Mouse (Mus musculus): ENCODE data around the gene Asic2. TPM values are rescaled to one million over a fixed set of nuclear protein-coding genes. Genes with fewer than 3 reads are reported as not detected.

Gene Asic2
- total RNA-seq, 2 experiments from 2014 or later, result 94.7 to 97.6 TPM

DNA sequence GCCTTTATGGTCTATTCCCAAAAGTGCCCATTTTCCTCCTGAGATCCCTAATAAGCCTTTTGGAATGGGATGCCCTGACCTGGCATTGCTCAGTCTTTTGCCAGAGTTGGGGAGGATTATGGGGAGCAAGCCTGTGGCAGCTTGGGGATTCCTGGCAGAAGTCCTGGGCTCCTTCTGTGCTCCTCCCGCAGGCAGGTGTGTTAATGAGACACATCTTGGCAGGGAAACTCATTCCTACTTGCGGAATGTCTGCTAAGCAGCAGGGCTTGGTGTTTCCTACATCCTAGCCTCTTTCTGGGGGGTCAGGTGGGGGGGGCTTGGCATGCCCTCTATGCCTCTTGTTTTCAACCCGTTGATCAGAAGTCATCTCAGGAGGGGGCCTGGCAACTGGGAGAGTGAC is 1081.2 kb downstream of the Asic2 start:
- no peak for DNase-seq (ENCODE audit: low spot score in 2 of 2)
- intact Hi-C loops (cut with DNase I), result no loop called here

DNA sequence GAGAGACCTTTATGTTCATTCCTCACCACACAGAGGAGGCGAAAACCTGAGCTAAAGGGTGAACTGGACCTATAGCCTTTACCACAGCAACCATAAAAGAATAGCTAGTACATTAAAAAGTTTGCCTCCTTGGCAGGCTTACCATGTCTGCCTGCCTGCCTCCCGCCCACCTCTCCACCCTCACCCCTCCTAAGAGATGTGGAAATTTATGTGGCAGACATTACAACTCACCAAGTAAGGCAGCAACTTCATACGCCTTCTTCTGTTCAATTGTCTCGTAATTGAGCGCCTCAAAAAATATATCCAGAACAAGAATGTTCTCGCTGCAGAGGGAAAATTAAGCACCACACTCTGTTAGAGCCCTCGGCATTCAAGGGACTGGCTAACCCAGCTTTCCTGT is 1081.9 kb downstream of the Asic2 start:
- intact Hi-C loops (cut with DNase I), result no loop called here

DNA sequence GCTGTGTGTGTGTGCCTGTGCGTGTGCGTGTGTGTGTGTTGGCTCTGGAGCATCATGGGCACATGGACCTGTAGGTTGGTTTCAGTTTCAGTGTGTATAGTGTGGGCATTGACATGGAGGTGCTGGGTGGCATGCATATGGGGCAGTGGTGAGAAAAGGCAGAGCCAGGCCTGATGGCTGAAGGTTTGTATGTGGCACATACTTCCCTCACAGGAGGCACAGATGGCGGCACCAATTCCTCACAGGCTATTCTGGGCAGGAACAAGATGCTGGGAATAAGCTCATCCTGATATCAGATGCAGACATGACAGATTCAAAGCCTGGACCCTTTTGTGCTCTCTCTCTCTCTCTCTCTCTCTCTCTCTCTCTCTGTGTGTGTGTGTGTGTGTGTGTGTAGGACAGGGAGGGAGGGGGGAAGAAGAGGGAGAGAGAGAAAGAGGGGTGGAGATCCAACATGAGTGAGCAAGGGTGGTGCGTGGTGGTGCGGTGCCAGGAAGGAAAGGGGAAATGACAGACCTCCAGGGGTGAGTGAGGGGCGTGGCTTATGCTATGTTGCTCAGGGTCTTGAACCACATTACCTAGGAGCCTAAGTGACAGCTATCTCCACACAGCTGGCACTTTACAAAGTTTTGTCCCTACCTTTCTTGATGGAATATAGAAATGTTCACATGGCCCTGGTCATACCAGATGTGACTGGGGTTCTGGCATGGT is 1083.6 kb downstream of the Asic2 start:
- peak in 1 of 2 experiments; percentile 45 for DNase-seq (ENCODE audit: low spot score in 2 of 2)
- intact Hi-C loops (cut with DNase I), result no loop called here

More for the DNA sequence above, 1081.9 kb downstream of the Asic2 start:
- DNase-seq (ENCODE audit: low spot score in 2 of 2), result no peak

DNA sequence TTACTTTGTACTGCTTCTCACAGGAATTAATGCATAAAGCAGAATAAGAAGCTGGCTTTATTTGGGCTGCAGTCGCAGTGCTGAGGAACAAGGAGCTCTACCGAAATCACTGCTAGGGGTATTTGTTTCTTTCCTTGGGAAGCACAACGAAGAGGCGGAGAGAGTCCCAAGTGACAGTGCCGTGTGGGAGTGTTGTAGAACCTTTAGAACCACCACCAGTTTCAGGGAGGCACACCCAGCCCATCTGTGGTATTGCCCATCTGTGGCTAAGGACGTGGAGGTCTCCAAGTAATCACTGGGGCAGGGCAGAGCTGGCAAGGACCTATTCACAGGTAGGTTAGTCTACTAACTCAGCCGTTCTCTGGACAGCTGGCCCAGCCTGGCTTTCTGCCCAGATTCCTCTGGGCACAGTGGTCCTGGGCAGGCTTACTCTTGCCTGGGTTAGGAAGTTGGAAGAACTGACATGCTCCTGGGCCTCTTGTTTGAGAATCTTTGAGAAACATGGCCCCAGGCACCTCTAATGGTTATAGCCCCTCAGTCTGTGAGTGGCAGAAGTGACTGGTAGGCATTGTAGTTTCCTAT is 1085.9 kb downstream of the Asic2 start:
- peak in 1 of 2 experiments; percentile 43 for DNase-seq (ENCODE audit: low spot score in 2 of 2)
- intact Hi-C loops (cut with DNase I), result no loop called here

DNA sequence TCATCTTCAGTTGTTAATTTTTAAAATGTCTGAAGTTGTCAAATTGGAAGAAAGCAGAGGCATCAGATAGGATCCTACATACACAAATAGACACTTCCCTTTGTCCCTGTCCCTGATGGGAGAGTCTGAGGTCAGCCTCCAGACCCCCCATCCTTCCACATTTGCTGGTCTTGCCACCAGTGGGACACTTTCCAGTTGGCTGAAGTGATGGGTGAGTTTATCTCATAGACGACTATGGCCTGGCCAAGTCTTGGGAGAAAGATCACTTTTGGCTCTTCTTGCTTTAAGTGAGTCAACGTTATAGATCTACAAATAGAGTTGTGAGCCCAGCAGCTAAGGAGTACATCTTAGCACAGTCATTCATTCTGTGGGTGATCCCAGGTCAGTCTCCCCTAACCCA is 1090.2 kb downstream of the Asic2 start:
- DNase-seq (ENCODE audit: low spot score in 2 of 2), result no peak
- intact Hi-C loops (cut with DNase I), result no loop called here

DNA sequence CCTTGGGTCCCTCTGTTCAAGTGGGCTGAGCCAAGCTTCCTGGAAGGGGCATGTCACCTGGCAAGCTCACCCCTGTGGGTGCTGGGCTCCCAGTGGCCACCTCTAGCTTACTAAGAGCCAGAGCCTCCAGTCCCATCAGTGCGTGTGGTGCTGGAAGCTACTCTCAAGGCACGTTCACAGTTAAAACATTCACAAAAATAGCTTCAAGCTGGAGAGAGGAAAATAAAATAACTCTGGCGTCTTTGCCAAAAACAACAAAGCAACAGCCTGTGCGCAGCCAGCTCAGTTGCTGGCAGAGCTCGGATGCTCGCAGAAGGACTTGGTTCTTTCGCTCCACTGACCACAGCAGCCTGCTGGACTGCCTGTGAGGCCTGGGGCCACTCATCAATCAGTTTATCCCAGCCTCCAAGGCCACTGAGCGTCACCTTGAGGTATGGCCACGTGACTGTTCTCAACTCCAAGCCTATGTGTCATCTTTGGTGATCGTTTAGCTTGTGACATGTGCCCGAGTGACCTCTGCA is 1091.1 kb downstream of the Asic2 start:
- DNase-seq (ENCODE audit: low spot score in 2 of 2), result peak; percentile 60 to 76
- intact Hi-C loops (cut with DNase I), result no loop called here

DNA sequence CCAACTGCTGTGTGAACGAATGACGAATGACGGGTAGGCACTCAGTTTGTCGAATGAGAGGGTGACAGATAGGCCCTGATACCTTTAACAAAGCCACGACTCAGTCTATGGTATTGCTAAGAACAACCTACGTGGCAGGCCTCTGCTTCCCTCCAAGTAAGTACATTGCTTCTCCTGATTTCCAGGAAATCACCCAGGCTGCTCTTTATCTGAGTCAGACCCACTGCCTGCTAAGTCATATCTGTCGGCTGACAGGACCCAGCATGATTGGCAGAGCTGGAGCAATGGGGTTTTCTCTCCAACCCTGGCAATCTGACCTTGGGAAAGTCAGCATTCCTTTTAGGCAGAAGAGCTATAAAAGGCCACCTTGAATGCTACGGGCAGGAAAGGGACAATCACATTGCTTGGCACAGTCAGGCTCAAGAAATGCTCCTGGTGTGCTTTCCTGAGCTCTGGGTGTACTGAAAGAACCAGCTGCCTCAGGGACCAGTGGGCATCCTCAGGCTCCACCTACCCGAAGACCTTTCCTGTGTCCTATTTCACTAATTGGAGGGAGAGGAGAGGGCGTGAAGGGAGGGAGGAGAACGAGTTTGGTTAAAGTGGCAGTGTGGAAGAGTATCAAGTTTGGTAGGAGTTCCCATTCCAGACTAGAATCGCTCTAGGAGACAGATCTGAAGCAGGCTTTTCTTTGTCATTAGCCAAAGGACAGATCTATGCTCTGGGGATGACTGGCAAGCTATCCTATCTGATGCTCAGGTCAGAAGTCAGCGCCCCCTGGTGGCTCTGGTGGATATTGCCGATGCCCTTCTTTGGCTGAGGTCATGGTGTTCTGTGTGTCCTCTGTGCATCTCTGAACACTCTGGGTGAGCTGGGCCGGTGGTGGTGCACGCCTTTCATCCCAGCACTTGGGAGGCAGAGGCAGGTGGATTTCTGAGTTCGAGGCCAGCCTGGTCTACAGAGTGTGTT is 1095.5 kb downstream of the Asic2 start:
- intact Hi-C loops (cut with DNase I), result no loop called here
- peak in 1 of 2 experiments; percentile 37 for DNase-seq (ENCODE audit: low spot score in 2 of 2)

DNA sequence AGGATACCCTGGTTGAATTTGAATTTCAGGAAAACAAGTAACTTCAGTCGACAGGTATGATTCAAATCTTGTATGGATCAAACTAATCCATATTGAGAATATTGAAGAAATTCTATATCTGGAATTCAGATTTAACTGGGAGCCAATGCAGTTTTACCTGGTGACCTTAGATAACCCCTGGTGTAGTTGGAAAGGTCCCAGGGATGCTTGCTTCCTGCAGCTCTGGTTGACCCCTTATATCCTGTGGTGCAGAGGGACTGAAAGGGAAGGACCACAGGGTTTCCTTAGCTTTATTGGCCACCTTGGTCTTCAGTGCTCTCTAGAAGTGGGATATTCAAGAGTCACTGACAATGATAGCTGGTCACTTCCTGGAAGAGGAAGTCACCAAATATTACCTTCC is 1100.2 kb downstream of the Asic2 start:
- no peak for DNase-seq (ENCODE audit: low spot score in 2 of 2)
- intact Hi-C loops (cut with DNase I), result no loop called here

DNA sequence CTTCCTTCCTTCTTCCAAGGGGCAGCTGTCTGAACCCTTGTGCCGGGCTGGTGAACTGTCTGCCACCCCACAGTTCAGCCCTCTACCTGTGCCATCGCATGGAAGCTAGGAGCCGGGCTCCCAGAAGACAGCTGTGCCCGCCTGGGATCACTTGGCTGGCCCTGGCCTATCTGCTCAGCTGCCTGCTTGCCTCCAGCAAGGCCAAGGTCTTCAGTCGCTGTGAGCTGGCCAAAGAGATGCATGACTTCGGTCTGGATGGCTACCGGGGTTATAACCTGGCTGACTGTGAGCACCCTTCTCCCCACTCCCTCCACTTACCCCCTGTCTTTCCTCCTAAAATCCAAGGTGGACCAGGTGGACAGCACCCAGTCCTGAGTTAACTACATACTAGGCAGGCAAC is 1105.3 kb downstream of the Asic2 start:
- intact Hi-C loops (cut with DNase I), result no loop called here
- no peak for DNase-seq (ENCODE audit: low spot score in 2 of 2)

DNA sequence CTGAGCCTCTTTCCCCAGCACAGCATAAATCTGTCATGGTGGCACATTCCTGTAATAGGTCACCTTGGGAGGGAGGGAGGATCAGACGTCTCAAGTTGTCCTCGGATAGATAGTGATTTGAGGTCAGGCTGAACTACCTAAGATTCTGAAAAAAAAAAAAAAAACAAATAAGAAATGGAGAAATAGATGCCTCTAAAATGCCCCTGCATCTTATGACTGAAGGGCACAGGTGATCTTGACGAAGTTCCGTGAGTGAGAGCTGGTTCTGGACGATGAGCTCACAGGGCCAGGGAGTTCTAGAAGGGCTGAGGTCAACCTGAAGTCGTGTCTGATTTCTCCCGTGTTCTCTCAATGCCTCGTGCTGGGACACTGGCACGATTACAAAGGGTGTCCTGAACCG is 1110.2 kb downstream of the Asic2 start, which contains the start of gene Spaca3:
TSS of gene Spaca3 (plus strand) at position 301 of the 400 bp plus-strand sequence.
- no peak for DNase-seq (ENCODE audit: low spot score in 2 of 2)
- intact Hi-C loops (cut with DNase I), result no loop called here

DNA sequence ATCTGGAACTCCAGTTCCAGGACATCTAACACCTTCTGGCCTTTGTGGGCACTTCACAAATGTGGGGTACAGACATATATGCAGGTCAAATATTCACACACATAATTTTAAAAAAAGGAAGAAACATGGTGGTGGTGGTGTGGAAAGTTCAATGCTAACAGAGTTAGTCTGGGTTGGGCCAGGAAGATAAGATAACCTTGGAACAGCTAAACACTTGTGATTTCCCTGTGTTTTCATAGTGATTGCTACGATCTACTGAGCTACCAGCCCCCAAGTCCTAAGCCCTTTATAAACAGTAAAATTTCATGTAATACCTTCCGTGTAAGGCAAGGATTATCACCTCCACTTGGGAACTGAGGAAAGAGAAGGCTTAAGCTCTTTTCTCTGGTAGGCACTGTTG is 1111.4 kb downstream of the Asic2 start:
- intact Hi-C loops (cut with DNase I), result no loop called here
- DNase-seq (ENCODE audit: low spot score in 2 of 2), result no peak

DNA sequence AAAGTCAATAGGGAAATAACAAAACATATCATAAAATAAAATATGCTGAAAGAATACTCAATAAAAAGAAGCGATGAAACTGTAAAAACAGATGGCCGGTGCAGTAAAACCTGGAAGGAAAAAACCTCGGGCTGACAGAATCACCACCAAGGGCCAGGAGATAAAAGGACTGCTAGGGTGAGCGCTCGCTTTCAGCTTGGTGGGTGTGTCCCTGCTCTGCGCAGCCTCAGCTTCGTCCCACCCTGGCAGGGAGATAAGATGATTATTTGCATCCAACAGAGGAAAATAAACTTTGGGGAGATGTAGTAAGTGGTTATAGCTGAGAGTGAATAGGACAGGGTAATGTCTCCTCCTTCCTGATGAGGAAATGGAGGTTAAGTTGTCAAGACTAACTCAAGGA is 1113.3 kb downstream of the Asic2 start:
- intact Hi-C loops (cut with DNase I), result no loop called here
- DNase-seq (ENCODE audit: low spot score in 2 of 2), result no peak

DNA sequence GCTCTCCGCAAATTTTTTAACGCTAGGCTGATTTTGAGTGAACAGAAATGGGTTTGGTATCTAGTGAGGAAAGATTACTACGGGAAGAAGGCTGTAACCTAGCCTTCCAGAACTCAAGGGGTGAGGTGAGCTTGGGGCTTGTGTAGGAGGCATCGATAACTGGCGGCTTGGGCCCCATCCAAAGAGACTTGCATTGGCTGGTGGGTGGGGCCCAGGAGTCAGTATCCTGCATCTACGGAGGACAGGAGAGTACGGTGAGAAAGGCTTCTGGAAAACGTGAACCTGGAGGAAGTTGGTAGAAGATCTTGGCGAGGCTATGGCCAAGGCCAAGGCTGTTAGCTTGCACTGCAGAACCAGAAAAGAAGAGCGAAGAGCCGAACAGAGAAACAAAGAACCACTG is 1113.8 kb downstream of the Asic2 start:
- intact Hi-C loops (cut with DNase I), result no loop called here
- DNase-seq (ENCODE audit: low spot score in 2 of 2), result no peak

DNA sequence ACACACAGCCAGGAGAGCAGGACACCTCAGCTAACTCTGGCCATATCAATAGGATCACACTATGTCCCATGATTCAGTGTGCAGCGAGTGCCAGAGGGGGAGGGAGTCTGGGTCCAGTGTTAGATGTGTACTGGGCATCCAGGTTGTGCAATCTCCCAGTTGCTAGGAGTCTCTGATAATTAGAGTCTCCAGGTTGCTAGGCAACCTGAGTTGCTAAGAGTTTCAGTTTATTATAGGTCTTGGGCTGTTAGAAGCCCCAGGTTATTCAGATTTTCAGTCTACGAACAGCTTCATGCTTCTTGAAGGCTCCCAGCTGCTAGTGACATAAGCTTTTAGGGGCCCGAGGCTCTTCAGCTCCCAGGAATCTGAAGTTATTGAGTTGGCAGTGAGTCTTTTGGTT is 1115.2 kb downstream of the Asic2 start:
- peak; percentile 15 to 73 for DNase-seq (ENCODE audit: low spot score in 2 of 2)
- intact Hi-C loops (cut with DNase I), result no loop called here

DNA sequence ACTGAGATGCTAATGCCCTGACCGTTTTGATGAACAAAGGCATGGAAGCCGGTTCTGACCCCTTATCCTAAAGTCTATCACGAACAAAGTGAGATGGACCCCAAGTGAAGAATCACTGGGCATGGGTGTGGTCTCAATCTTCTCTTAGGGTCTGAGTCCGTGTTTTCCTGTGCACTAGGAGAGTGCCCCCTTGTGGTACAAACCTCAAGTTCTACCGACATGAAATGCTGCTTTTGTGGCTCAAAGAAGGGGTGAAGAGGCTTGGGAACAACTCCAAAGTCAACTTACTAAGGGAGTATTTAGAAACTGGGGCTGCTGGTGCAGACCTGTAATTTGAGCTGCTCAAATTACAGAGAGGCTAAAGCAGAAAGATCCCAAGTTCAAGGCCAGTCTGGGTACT is 1116.4 kb downstream of the Asic2 start:
- DNase-seq (ENCODE audit: low spot score in 2 of 2), result no peak
- intact Hi-C loops (cut with DNase I), result no loop called here

DNA sequence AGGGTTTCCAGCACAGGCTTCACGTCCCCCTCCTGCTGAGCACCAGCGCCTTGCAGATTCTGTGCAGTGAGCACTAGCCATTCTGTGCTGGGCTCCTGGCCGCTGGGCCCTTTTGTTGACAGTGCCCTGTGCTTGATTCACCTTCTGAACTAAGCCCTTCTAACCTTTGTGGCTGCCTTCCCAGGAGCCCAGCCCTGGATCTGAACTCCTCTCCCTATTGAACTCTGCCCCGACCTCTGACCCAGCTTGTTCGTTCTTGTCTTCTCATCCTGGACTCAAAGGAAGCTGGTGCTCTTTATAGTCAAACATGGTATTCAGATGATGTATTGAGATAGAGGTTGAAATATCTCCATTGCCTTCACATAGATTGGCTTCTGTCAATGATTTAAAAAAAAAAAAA is 1120.1 kb downstream of the Asic2 start:
- intact Hi-C loops (cut with DNase I), result no loop called here
- DNase-seq (ENCODE audit: low spot score in 2 of 2), result no peak

DNA sequence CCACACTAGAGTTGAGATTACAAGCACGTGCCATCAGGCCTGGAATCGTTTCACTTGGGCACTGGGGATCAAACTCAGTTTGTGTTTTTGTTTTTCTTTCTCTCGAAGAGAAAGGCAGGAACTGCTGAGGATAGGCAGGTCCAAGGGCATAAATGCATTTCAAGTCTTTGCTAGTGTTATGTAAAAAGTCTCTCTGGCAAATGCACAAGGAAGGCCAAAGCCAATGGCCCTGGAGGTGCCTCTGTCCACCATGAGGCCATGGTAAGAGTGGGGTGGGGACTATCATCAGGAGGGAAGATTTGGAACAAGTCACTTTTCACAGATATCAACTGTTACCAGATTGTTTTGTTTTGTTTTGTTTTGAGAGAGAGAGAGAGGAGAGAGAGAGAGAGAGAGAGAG is 1122.1 kb downstream of the Asic2 start:
- intact Hi-C loops (cut with DNase I), result no loop called here
- no peak for DNase-seq (ENCODE audit: low spot score in 2 of 2)

DNA sequence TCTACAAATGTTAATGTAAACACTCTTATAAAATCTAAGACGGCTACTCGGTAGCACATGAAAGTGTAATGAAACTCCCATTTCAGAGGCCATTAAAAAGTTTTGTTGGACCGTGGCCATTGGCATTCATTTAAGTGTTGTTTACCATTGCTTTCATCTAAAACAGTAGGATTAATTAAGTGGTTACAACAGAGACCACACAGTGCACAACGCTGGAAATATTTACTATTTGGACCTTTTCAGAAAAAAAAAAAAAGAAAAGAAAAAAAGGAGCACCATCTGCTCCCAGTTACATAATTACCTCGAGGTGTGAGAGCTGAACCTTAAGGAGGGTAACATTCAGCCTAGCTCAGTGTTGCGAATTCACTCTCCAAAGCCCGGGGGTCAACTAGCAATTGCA is 1122.8 kb downstream of the Asic2 start:
- intact Hi-C loops (cut with DNase I), result no loop called here
- no peak for DNase-seq (ENCODE audit: low spot score in 2 of 2)

DNA sequence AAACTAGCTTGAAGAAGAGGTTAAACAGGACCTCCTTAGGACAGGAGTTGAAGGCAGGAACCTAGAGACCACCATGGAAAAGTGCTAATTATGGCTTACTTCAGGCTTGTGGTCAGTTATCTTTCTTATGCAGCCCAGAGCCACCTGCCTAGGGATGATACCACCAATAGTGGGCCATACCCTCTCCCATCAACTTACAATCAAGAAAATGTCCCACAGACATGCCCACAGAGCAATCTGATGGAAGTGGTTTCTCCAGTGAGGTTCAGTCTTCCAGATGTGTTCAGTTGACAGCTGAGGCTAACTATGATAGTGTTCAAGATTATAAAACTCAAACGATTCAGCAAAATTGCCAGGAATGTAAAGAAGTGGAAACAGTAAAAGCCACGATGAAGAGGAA is 1124.8 kb downstream of the Asic2 start:
- no peak for DNase-seq (ENCODE audit: low spot score in 2 of 2)
- intact Hi-C loops (cut with DNase I), result no loop called here

DNA sequence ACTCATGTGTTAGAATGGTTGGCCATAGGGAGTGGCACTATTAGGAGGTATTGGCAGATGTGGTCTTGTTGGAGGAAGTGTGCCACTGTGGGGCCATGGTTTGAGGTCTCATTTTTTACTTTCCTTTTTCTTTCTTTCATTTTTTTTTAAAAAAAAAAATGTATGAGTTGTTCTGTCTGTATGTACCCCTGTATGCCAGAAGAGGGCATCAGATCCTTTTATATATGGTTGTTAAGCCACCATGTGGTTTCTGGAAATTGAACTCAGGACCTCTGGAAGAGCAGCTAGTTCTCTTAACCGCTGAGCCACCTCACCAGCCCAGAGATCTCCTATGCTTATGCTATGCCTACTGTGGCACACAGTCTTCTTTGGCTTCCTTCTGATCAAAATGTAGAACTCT is 1129.5 kb downstream of the Asic2 start:
- intact Hi-C loops (cut with DNase I), result loop anchor here (10.0 kb wide), 1 partner anchor 316 kb away; no protein-coding TSS in a partner anchor
- DNase-seq (ENCODE audit: low spot score in 2 of 2), result no peak
